Mouse (Mus musculus) heart, adult 11 months (tissue): Measurements from ENCODE around the gene Tlcd1.

Source experiments
- DNase-seq: peaks from one replicate; pipeline ENCODE4 v3.0.0; 2022

Tlcd1 gene

GRCm38 (mm10) chr11:78205361-78206206 lies 29.1 kb downstream of the Tlcd1 start:
- no peak for DNase-seq

DNA sequence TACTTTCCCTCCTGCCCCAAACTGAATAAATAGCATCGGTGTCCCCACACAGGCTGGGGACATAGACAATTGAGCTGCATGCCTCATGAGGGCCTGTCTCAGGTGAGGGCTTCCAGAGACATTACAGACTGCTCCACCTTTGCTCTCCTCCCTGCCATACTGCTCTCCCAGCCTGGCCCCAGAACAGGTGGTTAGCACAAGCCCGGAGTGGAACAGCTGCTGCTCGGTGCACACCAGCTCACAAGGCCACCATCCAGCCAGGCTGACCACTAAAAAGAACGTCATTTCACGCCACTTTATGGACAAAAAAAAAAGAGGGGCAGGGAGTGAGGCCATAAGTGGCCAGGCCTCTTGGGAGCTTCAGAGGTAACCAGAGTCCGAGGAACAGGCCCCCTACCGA lies 30.7 kb downstream of the Tlcd1 start:
- no peak for DNase-seq

DNA sequence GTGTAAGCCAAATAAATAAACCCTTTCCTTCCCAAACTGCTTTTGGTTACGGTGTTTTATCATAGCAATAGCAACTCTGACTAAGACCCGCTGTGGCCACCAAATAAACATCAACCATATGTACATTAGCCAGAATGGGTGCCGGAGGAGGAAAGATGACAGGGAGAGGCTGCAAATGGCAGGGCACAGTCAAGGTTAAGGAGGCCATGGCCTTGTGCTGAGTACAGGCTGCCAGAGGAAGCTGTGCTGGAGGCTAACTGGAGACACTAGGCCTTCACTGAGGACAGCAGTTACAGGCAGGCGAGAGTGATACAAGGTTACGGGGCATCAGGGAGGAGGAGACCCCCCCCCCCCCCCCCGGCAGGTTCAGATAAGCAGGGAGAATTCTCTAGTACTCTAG lies 33.4 kb downstream of the Tlcd1 start:
- no peak for DNase-seq

DNA sequence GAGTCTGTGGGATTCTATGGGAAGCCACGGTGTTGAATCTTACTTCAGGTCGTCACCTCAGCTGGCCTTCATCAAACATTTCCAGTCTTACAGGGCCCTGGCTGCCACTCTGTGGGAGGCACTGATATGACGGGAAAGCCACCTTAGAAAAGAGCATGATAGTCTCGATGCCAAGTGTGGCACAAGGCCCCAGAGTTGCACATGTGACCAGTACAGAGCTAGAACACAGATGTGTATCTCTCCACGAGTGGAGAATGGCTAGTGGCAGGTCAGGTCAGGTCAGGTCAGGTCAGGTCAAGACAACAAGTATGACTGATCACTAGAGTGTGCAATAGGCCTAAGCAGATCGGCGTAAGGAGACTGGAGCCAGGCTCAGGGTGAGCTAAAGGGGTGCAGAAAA lies 34.1 kb downstream of the Tlcd1 start:
- DNase-seq = no peak

DNA sequence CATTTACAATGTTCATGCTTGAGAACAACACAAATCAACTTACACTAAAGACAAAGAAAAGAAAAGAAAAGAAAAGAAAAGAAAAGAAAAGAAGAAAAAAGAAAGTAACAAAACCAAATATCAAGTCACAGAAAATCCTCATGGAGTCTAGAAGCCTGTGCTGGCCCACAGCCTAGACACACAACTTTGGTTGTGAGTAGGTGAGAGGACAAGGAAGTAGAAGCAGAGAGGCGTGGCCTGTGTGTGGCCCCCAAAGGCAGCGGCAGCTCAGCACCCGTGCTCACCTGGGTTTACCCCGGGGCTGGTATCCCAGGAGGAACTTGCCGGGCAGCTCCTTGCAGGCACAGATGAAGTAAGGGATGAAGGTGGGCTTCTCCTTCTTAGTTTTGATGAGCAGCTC lies 35.0 kb downstream of the Tlcd1 start:
- no peak for DNase-seq

- DNase-seq = peak; percentile 94
Observed at GRCm38 (mm10) chr11:78213086-78213817, 36.7 kb downstream of the Tlcd1 start.

DNA sequence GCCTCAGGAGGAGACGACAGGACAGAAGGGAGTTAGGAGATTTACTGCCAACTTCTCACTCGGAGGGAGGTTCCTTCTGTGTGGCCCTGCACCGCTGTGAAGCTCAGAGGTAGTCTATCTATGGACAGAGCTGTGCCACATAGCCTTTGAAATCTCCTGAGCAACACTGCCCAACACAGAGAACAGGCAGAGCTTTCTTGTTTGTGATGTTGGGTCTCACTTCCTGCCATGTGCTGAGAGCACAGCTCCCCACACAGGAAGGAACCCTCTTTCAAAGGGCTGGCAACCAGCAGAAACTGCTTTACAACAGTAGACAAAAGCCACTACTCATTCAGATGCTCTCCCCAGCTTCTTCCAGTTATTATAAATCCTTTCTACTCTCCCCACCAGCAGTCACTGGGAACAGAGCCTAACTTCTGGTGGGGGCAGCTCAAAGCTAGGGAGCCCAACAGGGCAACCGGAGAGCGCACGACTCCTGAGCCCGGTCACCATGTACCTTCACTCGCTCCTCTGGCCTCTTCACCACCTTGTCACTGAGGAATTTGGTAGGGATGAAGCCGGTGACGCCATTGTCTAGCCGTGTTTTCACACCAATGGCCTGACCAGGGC lies 39.3 kb downstream of the Tlcd1 start:
- no peak for DNase-seq

DNA sequence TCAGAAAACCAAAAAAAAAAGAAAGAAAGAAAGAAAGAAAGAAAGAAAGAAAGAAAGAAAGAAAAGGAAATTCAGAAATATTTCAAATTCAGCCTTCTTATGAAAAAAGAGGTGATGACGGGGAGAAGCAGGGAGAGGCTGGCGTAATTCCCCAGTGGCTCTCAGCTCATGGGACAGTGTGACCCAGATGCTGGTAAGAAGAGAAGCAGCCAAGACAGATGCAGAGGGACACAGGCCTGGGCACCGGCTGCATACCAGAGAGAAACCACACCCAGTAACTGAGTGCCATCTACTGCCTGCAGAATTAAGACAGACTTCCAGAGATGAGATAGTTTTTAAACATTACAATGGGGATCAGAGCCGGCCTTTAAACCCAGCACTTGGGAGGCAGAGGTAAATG lies 47.1 kb downstream of the Tlcd1 start:
- DNase-seq = no peak
